Mouse (Mus musculus): ENCODE data around the gene Gpr158. TPM values are rescaled to one million over a fixed set of nuclear protein-coding genes. Genes with fewer than 3 reads are reported as not detected.
A peak's percentile ranks its signal among the peaks of the same experiment; 100 is the strongest.
"Not testable (repeated sequence)": the region's sequence is repeated elsewhere in the genome, so short reads cannot be mapped to it uniquely, and the experiment has no call there.

Gpr158 gene
- under 1 TPM in 1 of 2 experiments, not detected in 1; 0.05 TPM for total RNA-seq (2021)

DNA sequence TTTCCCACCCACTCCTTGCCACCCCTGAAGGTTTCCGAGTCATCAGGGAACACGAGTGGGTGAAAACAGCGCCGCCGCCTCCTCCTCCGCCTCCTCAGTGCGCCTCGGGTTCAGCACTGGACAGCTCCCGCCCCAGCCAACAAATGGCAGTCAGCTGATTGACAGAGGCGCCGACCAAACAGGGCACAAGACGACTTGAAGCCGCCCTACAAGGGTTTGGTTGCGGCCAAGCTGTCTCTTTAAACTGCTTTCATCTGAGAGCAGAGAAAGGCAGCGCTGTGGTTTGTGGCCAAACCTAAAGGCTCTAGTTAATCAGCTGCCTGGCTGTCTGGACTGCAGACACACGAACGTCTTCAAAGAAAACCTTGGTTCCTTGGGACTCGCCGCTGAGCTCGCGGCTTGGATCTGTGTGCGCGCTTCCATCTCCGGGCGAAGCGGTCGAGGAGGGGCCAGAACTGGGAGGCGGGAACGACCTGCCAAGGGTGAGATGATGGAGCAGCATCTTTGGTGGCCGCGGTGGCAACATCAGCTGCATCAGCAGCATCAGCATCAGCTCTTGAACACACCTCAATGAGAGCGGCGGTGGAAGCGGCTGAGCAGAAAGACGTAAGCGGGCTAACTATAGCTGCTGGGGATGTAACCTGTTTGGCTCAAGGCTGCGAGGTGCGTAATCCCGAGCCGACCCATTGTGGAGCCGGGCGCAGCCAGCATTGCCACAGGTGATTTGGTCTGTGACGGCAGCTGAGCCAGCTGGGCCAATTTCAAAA is at the start of gene Gpr158:
Gpr158 (plus strand) TSS at position 198 of the 767 bp plus-strand sequence.
- DNase-seq = peak; percentile 82 to 89
- intact Hi-C loops (cut with DNase I) = no loop called here

DNA sequence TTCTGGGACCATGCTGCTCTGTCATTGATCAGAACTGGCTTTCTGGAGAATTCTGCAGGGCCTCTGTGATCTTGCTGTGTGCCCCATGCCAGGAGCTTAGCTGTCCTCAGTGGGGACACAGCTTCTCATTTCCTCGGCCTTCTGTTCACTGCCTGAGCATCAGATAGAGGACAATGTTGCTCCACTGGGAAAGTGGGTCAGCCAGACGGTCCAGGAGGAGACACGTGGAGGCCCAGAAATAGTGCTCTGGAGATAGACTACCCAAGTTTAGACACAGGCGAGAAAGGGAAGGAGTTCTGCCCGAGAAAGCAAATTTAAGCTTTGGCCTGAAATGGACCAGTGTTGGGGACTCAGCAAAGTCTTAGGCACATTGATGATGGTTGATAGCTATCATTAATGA is 23.5 kb upstream of the Gpr158 start:
- DNase-seq = peak; percentile 3
- intact Hi-C loops (cut with DNase I) = no loop called here

GRCm38 (mm10) chr2:21368351-21369170 is 1.2 kb downstream of the Gpr158 start:
- intact Hi-C loops (cut with DNase I) = no loop called here
- peak; percentile 8 to 22 for DNase-seq

- DNase-seq = no peak
- intact Hi-C loops (cut with DNase I) = no loop called here
These were observed 1.8 kb downstream of the Gpr158 start for GRCm38 (mm10) chr2:21369171-21369485.

GRCm38 (mm10) chr2:21369556-21369955 is 2.2 kb downstream of the Gpr158 start:
- intact Hi-C loops (cut with DNase I) = no loop called here
- DNase-seq = no peak

DNA sequence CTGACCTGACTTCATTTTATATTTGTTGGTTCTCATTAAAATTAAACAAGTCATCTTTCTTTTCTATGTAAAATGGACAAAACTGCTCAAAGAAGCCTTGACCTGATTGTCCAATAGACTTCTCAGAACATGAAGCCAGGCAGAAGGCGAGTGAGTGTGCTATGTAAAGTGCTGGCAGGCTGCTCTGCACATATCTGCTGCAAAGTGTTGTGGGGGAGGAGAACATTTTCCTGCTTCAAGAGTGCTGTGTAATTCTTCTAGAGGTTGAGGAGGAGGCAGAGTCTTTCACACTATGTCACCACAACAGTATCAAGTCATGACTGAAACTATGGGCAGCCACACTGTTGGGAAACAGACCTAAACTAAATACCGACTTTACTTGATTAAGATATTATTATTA is 12.2 kb downstream of the Gpr158 start:
- intact Hi-C loops (cut with DNase I) = no loop called here
- no peak for DNase-seq

DNA sequence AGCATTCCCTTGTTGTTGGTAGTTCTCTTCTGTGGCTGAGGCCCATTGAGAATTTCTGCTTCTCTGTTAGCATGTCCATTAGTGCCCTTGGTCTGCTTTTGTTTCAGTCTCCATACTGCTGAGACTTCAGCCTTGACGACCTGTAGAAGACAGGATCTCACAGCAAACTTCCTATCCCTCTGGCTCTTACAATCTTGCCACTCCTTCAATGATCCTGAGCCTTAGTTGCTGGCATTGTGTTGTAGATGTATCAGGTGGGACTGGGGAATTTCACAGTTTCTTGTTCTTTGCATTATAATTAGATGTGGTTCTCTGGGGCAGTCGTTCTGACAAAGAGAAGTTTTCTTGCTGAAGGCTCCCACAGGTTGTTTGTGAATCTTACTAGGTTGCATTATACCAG is 25.4 kb downstream of the Gpr158 start:
- intact Hi-C loops (cut with DNase I) = no loop called here
- DNase-seq = no peak

DNA sequence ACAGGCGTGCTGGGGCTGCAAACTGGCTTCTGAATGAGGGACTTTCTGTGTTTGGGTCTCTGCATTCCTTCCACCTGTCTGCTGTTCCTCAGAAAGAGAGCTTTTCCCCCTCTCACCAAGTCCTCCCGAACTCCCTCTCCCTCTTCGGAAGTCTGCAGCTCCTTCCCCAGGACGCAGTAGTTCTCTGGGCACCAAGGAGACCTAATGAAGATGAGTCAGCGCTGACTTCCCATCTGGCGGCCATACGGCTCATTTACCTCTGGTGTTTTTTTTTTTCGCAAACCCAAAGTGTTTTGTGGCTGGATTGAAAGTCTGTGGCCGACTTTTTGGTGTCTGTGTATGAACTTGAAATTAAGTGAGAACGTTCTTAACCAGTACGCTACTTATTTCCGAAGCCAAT is 30.0 kb downstream of the Gpr158 start:
- intact Hi-C loops (cut with DNase I) = no loop called here

GRCm38 (mm10) chr2:21399657-21400056 is 32.3 kb downstream of the Gpr158 start:
- DNase-seq = no peak
- intact Hi-C loops (cut with DNase I) = no loop called here

More for the DNA sequence above, 30.0 kb downstream of the Gpr158 start:
- DNase-seq = no peak

- DNase-seq = no peak
- intact Hi-C loops (cut with DNase I) = no loop called here
These were observed 38.3 kb downstream of the Gpr158 start for GRCm38 (mm10) chr2:21405617-21406016.

GRCm38 (mm10) chr2:21407443-21407985 is 40.2 kb downstream of the Gpr158 start:
- no peak for DNase-seq
- intact Hi-C loops (cut with DNase I) = no loop called here

DNA sequence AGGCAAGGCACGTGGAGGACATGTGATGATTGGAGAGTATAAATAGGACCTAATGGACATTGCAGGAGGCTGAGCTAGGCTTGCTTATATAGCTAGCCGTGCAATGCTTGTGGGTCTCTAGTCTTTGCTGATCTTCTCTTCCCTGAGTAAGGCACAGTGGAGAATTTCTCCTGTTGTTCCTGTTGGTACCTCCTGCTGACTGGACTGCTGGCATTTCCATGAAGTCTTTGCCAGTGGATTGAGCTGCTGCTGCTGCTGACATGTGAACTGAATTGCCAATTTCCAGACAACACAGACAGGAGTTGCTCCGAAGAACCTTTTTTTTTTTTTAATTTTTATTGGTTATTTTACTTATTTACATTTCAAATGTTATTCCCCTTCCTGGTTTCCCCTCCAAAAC is 41.5 kb downstream of the Gpr158 start:
- DNase-seq = no peak
- intact Hi-C loops (cut with DNase I) = no loop called here

GRCm38 (mm10) chr2:21430288-21430687 is 62.9 kb downstream of the Gpr158 start:
- intact Hi-C loops (cut with DNase I) = no loop called here
- DNase-seq = no peak

- DNase-seq = no peak
- intact Hi-C loops (cut with DNase I) = no loop called here
These were observed 63.8 kb downstream of the Gpr158 start for GRCm38 (mm10) chr2:21431182-21431581.

GRCm38 (mm10) chr2:21439626-21440025 is 72.3 kb downstream of the Gpr158 start:
- DNase-seq = no peak
- intact Hi-C loops (cut with DNase I) = no loop called here

GRCm38 (mm10) chr2:21460606-21461005 is 93.3 kb downstream of the Gpr158 start:
- intact Hi-C loops (cut with DNase I); DNase-seq: not testable (repeated sequence)

GRCm38 (mm10) chr2:21474957-21475356 is 107.6 kb downstream of the Gpr158 start:
- intact Hi-C loops (cut with DNase I) = no loop called here
- DNase-seq = no peak

- intact Hi-C loops (cut with DNase I) = no loop called here
- no peak for DNase-seq
These were observed 129.5 kb downstream of the Gpr158 start for GRCm38 (mm10) chr2:21496881-21497280.

DNA sequence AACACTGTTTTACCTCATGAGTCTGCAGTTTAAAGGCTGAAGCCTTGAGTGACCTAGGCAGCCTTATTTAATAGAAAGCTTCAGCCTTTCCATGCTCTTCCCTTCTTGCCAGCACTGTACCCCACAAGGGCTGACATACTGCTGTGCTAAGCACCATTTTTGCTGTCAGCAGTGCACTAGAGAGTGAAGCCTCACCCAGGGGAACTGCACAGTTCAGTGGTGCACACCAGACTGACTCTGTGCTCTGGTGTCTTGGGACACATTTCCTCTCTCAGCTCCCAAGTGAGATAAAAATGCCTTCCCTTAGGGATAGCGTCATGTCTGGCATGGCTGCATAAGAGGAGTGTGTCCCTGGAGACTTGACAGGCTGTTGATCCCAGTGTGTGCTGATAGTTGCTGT is 130.6 kb downstream of the Gpr158 start:
- intact Hi-C loops (cut with DNase I) = no loop called here
- peak in 1 of 2 experiments; percentile 2 for DNase-seq

DNA sequence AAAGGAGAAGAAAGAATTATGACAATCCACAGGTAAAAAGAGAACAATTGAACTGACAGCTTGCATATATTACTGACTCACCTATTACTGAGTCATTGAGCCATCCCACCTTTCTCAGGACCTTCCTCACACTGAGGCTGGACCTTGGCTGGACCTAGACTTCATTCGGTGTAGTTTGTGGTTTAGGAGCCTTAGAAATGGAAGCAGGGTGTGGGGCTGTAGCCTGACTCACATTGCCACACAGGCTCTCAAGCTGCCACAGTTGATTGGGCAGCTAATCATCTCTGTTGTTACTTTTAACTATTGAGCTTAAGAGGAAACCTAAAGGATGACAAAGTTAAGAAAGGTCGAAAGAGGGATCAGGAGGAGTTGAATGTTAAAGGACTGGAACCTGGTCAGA is 132.1 kb downstream of the Gpr158 start:
- no peak for DNase-seq
- intact Hi-C loops (cut with DNase I) = no loop called here

- intact Hi-C loops (cut with DNase I) = no loop called here
- DNase-seq = no peak
These were observed 140.1 kb downstream of the Gpr158 start for GRCm38 (mm10) chr2:21507449-21507848.

DNA sequence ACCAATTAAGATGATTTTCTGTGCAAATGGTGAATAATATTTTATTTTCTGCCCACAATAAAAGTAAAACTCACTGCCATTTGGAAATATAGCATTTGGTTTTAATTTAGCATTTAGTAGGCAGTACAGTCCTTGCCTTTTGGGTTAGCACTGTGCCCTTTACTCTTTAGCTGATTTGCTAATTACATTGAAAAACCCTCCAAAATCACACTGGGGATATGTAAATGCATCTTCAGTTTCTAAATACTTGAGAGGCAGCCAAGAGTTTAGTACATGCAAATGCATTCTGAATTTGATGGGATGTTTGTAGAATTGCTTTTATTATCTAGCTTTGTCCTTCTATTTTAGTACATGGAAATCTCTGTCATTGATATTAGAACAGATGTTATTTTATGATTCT is 163.4 kb downstream of the Gpr158 start:
- no peak for DNase-seq
- intact Hi-C loops (cut with DNase I) = no loop called here
